Mouse (Mus musculus) heart, adult 2 months (tissue): Measurements from ENCODE around the gene Cbx7. TPM values are rescaled to one million over a fixed set of nuclear protein-coding genes. Genes with fewer than 3 reads are reported as not detected.
A peak's percentile ranks its signal among the peaks of the same experiment; 100 is the strongest.

Source experiments
- DNase-seq, 2 experiments: peaks; one replicate each; pipeline ENCODE4 v3.0.0; 2021
- H3K27ac ChIP-seq: fragments of 200-600 bp; 2 replicates; pipeline ENCODE4 v1.8.1; 2022
- H3K27me3 ChIP-seq: fragments of 200-500 bp; 2 replicates; pipeline ENCODE4 v1.6.1; 2012; ENCODE audit warnings: mild to moderate bottlenecking, low read length, inconsistent platforms, mixed read lengths; ENCODE audit not compliant: control insufficient read depth, insufficient read depth
- H3K36me3 ChIP-seq: fragments of 200-500 bp; 2 replicates; pipeline ENCODE4 v1.6.1; 2012; ENCODE audit warnings: low read length, inconsistent platforms; ENCODE audit not compliant: control insufficient read depth, insufficient read depth
- H3K4me1 ChIP-seq: fragments of 200-500 bp; 2 replicates; pipeline ENCODE4 v1.6.1; 2011; ENCODE audit warnings: low read length; ENCODE audit not compliant: control insufficient read depth, insufficient read depth
- H3K4me3 ChIP-seq: fragments of 200-600 bp; 2 replicates; pipeline ENCODE4 v1.8.1; 2022
- H3K79me2 ChIP-seq: fragments of 200-500 bp; replicated peaks from 2 replicates; pipeline ENCODE4 v1.6.1; 2012; ENCODE audit warnings: mild to moderate bottlenecking, inconsistent platforms, low read length, moderate library complexity, mixed read lengths; ENCODE audit not compliant: control insufficient read depth, insufficient read depth
- H3K9ac ChIP-seq: fragments of 200-500 bp; 2 replicates; pipeline ENCODE4 v1.6.1; 2012; ENCODE audit warnings: low read depth, mild to moderate bottlenecking, control low read depth, inconsistent platforms, low read length, mixed read lengths
- CTCF ChIP-seq: fragments of 200-600 bp; IDR thresholded peaks from 2 replicates; pipeline ENCODE4 v1.8.1; 2022; ENCODE audit warnings: antibody characterized with exemption, mild to moderate bottlenecking, moderate library complexity
- EP300 ChIP-seq: fragments of 200-500 bp; IDR thresholded peaks from 2 replicates; pipeline ENCODE4 v1.6.1; 2011; ENCODE audit warnings: low read depth, low read length, control low read depth; ENCODE audit not compliant: insufficient read depth
- POLR2A ChIP-seq: fragments of 200-500 bp; IDR thresholded peaks from 2 replicates; pipeline ENCODE4 v1.6.1; 2011; ENCODE audit warnings: mild to moderate bottlenecking, low read depth, low read length, control low read depth; ENCODE audit not compliant: insufficient read depth
- WGBS: fragments of 180-500 bp; shearing (Covaris S2); methylation state at CpG from one replicate; pipeline ENCODE4 v1.1.7; 2018; 5-methylcytosine and 5-hydroxymethylcytosine counted together
- intact Hi-C: fragments of 180-260 bp; cut with DNase I; formaldehyde crosslinking; loops from one replicate; pipeline ENCODE4 v1.15.1; 2025
- polyA plus RNA-seq: library from polyadenylated mRNA; depleted of rRNA; stranded (reverse); fragments of >200 nt; gene quantifications from 2 replicates; pipeline ENCODE4 v1.2.3, GENCODE M21; 2012
- total RNA-seq, 2 experiments: library from RNA; stranded (reverse); gene quantifications; 2 replicates each; pipeline ENCODE4 v1.2.3; 2021

The Cbx7 gene
- total and polyA plus RNA-seq, 3 experiments = 18.9 to 21.7 (median 21.4) TPM

DNA sequence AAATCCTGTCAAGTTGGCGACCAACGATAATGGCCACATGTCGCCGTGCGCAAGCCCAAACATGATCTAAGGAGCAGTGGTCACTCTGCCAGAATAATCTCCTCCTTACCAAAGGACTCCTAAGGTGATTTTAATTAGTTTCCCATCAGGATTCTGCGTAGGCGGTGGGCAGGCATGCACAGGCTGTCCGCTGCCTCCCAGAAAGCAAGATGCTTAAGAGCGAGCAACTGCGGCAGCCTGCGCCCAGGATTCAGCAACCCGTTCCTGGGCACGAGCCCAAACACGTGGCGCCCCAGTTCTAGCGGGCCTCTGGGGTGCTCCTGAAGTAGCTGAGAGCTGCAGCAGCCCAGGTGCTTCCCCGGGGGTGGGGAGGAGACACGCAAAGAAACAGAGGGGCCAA, 8.3 kb downstream of the Cbx7 start:
- WGBS = 90% methylated on average over 18 of the region's 18 CpGs
- H3K27ac ChIP-seq = no peak overlapping the region
- H3K36me3 ChIP-seq = no peaks in the 10 kb centered on the region
- no peak for DNase-seq
- no peaks in the 10 kb centered on the region for H3K4me1 ChIP-seq
- no peaks in the 10 kb centered on the region for H3K27me3 ChIP-seq
- intact Hi-C loops = no loop called here
- H3K79me2 ChIP-seq = no peaks in the 10 kb centered on the region
- no peak overlapping the region for H3K4me3 ChIP-seq
- TF ChIP-seq POLR2A (no peak), EP300 (no peak), CTCF (no peak)
- no peak overlapping the region for H3K9ac ChIP-seq

DNA sequence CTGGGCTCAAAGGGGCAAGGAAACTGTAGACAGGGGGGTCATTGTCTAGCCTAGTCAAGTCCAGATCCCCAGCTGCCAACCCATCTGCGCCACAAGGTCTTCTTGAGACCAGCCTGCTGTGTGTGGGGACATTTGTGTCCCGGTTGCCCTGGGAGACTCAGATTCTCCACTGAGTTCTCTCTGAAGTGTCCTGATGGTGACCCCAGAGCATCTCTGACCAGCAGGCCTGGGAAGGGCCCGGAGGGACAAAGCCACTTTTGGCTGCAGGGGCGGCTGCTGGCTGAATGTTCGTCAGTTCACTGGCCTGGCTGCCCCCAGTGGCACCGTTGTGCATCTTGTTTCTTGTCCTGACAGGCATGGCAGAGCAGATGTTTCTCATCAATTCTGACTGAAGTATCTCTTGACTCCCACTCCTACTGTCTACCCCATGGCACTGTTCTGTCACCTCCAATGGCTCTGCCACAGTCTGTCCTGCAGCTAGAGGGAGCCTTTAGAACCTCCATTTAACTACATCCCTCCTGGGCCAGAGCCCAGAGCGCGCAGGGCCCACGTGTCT, 9.5 kb downstream of the Cbx7 start:
- no peak overlapping the region for H3K4me3 ChIP-seq
- no peaks in the 10 kb centered on the region for H3K4me1 ChIP-seq
- 67% methylated on average over 9 of the region's 9 CpGs for WGBS
- H3K79me2 ChIP-seq = no peaks in the 10 kb centered on the region
- no peaks in the 10 kb centered on the region for H3K27me3 ChIP-seq
- intact Hi-C loops = no loop called here
- no peak overlapping the region for H3K27ac ChIP-seq
- DNase-seq = peak; percentile 42 to 44
- no peaks in the 10 kb centered on the region for H3K36me3 ChIP-seq
- TF ChIP-seq EP300 = no peak
- TF ChIP-seq CTCF = peak; percentile 68
- no peak for TF ChIP-seq POLR2A
- H3K9ac ChIP-seq = no peak overlapping the region

DNA sequence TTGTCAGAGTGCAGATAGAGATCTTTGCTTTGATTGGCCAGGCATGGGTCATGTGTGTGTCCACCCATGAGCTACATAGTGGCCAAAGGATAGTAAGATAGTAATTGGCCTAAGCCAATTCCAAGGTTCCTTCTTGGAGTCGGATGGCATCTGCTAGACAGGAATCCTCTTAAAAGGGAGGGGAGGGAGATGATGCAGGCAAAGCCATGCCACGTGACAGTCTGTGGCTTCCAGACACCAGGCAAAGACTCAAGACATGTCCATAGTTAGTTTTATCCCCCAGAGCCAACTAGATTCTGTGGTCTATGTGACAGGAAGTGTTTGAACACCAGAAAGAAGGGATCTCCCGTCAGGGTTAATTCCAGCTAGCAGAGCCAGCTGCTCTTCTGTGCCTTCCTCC, 12.5 kb downstream of the Cbx7 start:
- Histone ChIP-seq H3K9ac (no peak overlapping the region), H3K36me3 (no peaks in the 10 kb centered on the region), H3K4me3 (no peak overlapping the region), H3K79me2 (no peaks in the 10 kb centered on the region), H3K4me1 (peaks cover 4% of the 10 kb centered on the region), H3K27me3 (no peaks in the 10 kb centered on the region), H3K27ac (no peak overlapping the region)
- WGBS = 47% methylated on average over 3 of the region's 3 CpGs
- DNase-seq = no peak
- intact Hi-C loops = no loop called here
- TF ChIP-seq EP300 (no peak), CTCF (no peak)

DNA sequence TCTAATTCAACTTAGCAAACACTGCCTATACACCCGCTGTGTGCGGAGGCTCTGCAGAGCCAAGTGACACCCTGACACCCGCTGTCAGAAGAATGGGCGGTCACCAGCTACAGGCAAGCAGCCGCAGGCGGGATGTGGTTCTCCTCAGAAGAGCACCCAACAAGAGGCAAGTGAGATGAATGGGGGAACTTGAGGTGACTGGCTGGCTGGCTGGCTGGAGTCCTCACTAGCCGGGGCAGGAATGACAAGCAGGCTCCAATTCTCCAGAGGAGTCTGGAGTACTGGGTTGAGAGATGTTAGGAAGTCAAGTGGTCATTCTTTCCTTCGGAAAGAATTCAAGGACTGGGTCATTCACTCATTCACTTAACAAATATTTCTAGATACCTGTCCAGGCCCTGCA, 14.4 kb downstream of the Cbx7 start:
- Histone ChIP-seq H3K36me3 (no peaks in the 10 kb centered on the region), H3K4me1 (peaks cover 9% of the 10 kb centered on the region), H3K9ac (no peak overlapping the region), H3K79me2 (no peaks in the 10 kb centered on the region), H3K27me3 (no peaks in the 10 kb centered on the region), H3K4me3 (no peak overlapping the region), H3K27ac (no peak overlapping the region)
- intact Hi-C loops = no loop called here
- no peak for DNase-seq
- no peak for TF ChIP-seq CTCF
- no peak for TF ChIP-seq EP300
- TF ChIP-seq POLR2A = no peak
- WGBS = 85% methylated on average over 8 of the region's 8 CpGs

DNA sequence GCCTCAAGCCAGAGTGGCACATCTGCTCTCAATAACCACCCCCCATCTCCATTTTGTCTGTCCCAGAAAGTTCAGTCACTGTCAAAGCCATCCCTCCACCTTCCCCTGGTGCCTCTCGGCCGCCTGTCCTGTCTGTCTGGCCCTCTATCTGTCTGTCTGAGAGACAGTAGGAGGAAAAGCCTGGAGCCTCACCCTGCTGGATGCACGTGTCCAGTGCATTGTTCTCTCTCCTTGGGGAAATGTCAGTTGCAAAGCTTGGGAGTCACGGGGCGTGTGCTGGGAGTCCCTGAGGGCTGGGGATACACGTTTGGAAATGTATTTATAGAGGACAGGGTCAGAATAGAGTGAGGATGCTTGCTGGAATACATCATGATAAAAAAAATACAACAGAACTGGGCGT, 17.4 kb downstream of the Cbx7 start:
- DNase-seq = peak; percentile 49 to 62
- Histone ChIP-seq H3K27me3 (no peaks in the 10 kb centered on the region), H3K4me3 (no peak overlapping the region), H3K4me1 (peaks cover 20% of the 10 kb centered on the region), H3K36me3 (no peaks in the 10 kb centered on the region), H3K79me2 (no peaks in the 10 kb centered on the region), H3K9ac (no peak overlapping the region), H3K27ac (peak overlapping the region; percentile 80)
- intact Hi-C loops = no loop called here
- 45% methylated on average over 7 of the region's 7 CpGs for WGBS
- TF ChIP-seq EP300 = peak; percentile 89
- 0 out of 2 replicates have a peak, but pooled peaks have one; percentile 34 for TF ChIP-seq POLR2A
- no peak for TF ChIP-seq CTCF

DNA sequence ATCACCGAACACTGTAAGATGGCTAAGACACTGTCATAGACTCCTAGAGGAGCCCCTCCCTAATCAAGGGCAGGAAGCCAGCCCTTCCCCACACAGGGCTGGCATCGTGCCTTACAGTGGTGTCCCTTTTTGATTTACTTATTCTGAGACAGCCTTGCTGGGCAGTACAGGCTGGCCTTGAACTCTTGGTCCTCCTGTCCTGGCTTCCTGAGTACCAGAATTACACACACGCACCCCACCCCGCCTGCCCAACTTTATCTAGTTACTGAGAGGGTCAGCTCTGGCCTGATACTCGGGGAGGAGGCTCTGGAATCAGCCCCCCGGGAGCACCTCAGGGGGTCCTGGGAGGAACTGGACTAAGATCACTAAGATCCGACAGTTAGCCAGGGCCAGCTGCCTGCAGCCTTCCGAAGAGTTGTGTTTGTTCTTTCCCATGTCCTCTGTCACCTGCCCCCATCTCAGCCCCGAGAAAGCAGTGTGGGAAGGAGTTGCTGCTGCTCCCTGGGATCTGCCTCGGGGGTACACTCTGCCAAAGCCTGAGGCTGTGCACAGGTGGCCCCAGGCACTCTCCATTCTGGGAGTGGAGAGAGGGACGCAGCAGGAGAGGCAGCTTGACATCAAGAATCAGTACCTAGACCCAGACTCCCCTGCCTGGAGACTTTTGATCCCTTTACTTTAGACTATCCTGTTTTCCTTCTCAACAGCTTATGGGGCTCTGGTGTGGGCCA, 18.3 kb downstream of the Cbx7 start:
- intact Hi-C loops = loop anchor here (1.0 kb wide), 1 partner anchor 52 kb away; no protein-coding TSS in a partner anchor
- Histone ChIP-seq H3K4me1 (peaks cover 20% of the 10 kb centered on the region), H3K27ac (peak overlapping the region; percentile 80), H3K36me3 (no peaks in the 10 kb centered on the region), H3K79me2 (no peaks in the 10 kb centered on the region), H3K27me3 (no peaks in the 10 kb centered on the region), H3K4me3 (no peak overlapping the region), H3K9ac (no peak overlapping the region)
- DNase-seq = peak; percentile 28 to 51
- WGBS = 44% methylated on average over 11 of the region's 11 CpGs
- TF ChIP-seq POLR2A (no peak), EP300 (no peak), CTCF (no peak)
